Mouse (Mus musculus): ENCODE data around the gene Rhox3g. TPM values are rescaled to one million over a fixed set of nuclear protein-coding genes. Genes with fewer than 3 reads are reported as not detected.
"Not testable (repeated sequence)": the region's sequence is repeated elsewhere in the genome, so short reads cannot be mapped to it uniquely, and the experiment has no call there.

Gene Rhox3g
- polyA plus RNA-seq (2015; fragmentation: Nextera tagmentation; extraction: Ambion mirVana), result not detected in 2 replicates

GRCm38 (mm10) chrX:37628512-37628911, at the start of gene Rhox3g:
Gene Rhox3g, minus strand, starts transcription at chrX:37628612.
- not testable (repeated sequence) for H3K27ac ChIP-seq; H3K4me2 ChIP-seq; H3K4me3 ChIP-seq; H3K9ac ChIP-seq; H3K36me3 ChIP-seq; H3K4me1 ChIP-seq (replicated peaks); H3K27me3 ChIP-seq; H3K9me3 ChIP-seq; ATAC-seq (ENCODE audit: low FRiP score)
- WGBS, result 90% methylated on average over 2 of the region's 2 CpGs

- H3K27me3 ChIP-seq; H3K4me1 ChIP-seq (replicated peaks); H3K27ac ChIP-seq; H3K4me2 ChIP-seq; H3K9me3 ChIP-seq; ATAC-seq (ENCODE audit: low FRiP score); H3K36me3 ChIP-seq; H3K9ac ChIP-seq; H3K4me3 ChIP-seq: not testable (repeated sequence)
- WGBS, result 88% methylated on average over 8 of the region's 8 CpGs
Observed at GRCm38 (mm10) chrX:37673177-37673576, 44.8 kb upstream of the Rhox3g start, which contains the start of gene Rhox2h. Gene Rhox2h, minus strand, starts transcription at chrX:37673277.

- ATAC-seq (ENCODE audit: low FRiP score); H3K9me3 ChIP-seq; H3K4me1 ChIP-seq (replicated peaks); H3K27ac ChIP-seq; H3K4me2 ChIP-seq; H3K9ac ChIP-seq; H3K36me3 ChIP-seq; H3K4me3 ChIP-seq; H3K27me3 ChIP-seq: not testable (repeated sequence)
- 92% methylated on average over 1 of the region's 3 CpGs for WGBS
Observed at GRCm38 (mm10) chrX:37668664-37669063, 40.3 kb upstream of the Rhox3g start, which contains the start of gene Rhox3h. Gene Rhox3h, minus strand, starts transcription at chrX:37668764.

- 93% methylated on average over 18 of the region's 20 CpGs for WGBS
- H3K4me2 ChIP-seq; H3K4me3 ChIP-seq; H3K27ac ChIP-seq; ATAC-seq (ENCODE audit: low FRiP score); H3K36me3 ChIP-seq; H3K27me3 ChIP-seq; H3K9me3 ChIP-seq; H3K4me1 ChIP-seq (replicated peaks); H3K9ac ChIP-seq: not testable (repeated sequence)
Observed at GRCm38 (mm10) chrX:37651227-37651626, 22.8 kb upstream of the Rhox3g start, which contains the start of gene Rhox4g. Gene Rhox4g, minus strand, starts transcription at chrX:37651327.

- H3K9me3 ChIP-seq; H3K9ac ChIP-seq; H3K27me3 ChIP-seq; H3K4me1 ChIP-seq (replicated peaks); H3K36me3 ChIP-seq; H3K27ac ChIP-seq; H3K4me2 ChIP-seq; ATAC-seq (ENCODE audit: low FRiP score); H3K4me3 ChIP-seq: not testable (repeated sequence)
- 91% methylated on average over 6 of the region's 6 CpGs for WGBS
Observed at GRCm38 (mm10) chrX:37643370-37643769, 15.0 kb upstream of the Rhox3g start, which contains the start of gene Rhox2g. Gene Rhox2g, minus strand, starts transcription at chrX:37643470.

GRCm38 (mm10) chrX:37607604-37608003, 20.8 kb downstream of the Rhox3g start, which contains the start of gene Rhox4f:
Gene Rhox4f, minus strand, starts transcription at chrX:37607704.
- not testable (repeated sequence) for H3K4me2 ChIP-seq; H3K4me1 ChIP-seq (replicated peaks); H3K4me3 ChIP-seq; H3K27me3 ChIP-seq; H3K36me3 ChIP-seq; H3K9ac ChIP-seq; H3K27ac ChIP-seq; H3K9me3 ChIP-seq; ATAC-seq (ENCODE audit: low FRiP score)
- WGBS, result 97% methylated on average over 18 of the region's 19 CpGs

GRCm38 (mm10) chrX:37580692-37581091, 47.7 kb downstream of the Rhox3g start, which contains the start of gene Rhox3f:
Gene Rhox3f, plus strand, starts transcription at chrX:37580992.
- H3K9me3 ChIP-seq; H3K27ac ChIP-seq; H3K4me2 ChIP-seq; H3K27me3 ChIP-seq; H3K4me3 ChIP-seq; ATAC-seq (ENCODE audit: low FRiP score); H3K9ac ChIP-seq; H3K36me3 ChIP-seq; H3K4me1 ChIP-seq (replicated peaks): not testable (repeated sequence)

Other genes with a start within 250 kb of the Rhox3g start
- gene Rhox3a2, start 248.6 kb downstream of the Rhox3g start, polyA plus RNA-seq (2015; fragmentation: Nextera tagmentation; extraction: Ambion mirVana), result not detected in 2 replicates
- not detected in 2 replicates for gene Rhox4a2, start 237.8 kb downstream of the Rhox3g start, polyA plus RNA-seq (2015; fragmentation: Nextera tagmentation; extraction: Ambion mirVana)
- not detected in 2 replicates for gene Rhox2b, start 216.5 kb downstream of the Rhox3g start, polyA plus RNA-seq (2015; fragmentation: Nextera tagmentation; extraction: Ambion mirVana)
- gene Rhox4b, start 196.1 kb downstream of the Rhox3g start, polyA plus RNA-seq (2015; fragmentation: Nextera tagmentation; extraction: Ambion mirVana), result not detected in 2 replicates
- 0.94 TPM in 1 of 2 replicates, not detected in the other for gene Rhox2c, start 174.9 kb downstream of the Rhox3g start, polyA plus RNA-seq (2015; fragmentation: Nextera tagmentation; extraction: Ambion mirVana)
- not detected in 2 replicates for gene Rhox3c, start 170.0 kb downstream of the Rhox3g start, polyA plus RNA-seq (2015; fragmentation: Nextera tagmentation; extraction: Ambion mirVana)
- gene Rhox4c, start 148.3 kb downstream of the Rhox3g start, polyA plus RNA-seq (2015; fragmentation: Nextera tagmentation; extraction: Ambion mirVana), result not detected in 2 replicates
- not detected in 2 replicates for gene Rhox2d, start 135.2 kb downstream of the Rhox3g start, polyA plus RNA-seq (2015; fragmentation: Nextera tagmentation; extraction: Ambion mirVana)
- not detected in 2 replicates for gene Rhox4d, start 114.3 kb downstream of the Rhox3g start, polyA plus RNA-seq (2015; fragmentation: Nextera tagmentation; extraction: Ambion mirVana)
- not detected in 2 replicates for gene Rhox2e, start 98.2 kb downstream of the Rhox3g start, polyA plus RNA-seq (2015; fragmentation: Nextera tagmentation; extraction: Ambion mirVana)
- not detected in 2 replicates for gene Rhox3e, start 86.6 kb downstream of the Rhox3g start, polyA plus RNA-seq (2015; fragmentation: Nextera tagmentation; extraction: Ambion mirVana)
- not detected in 2 replicates for gene Rhox4e, start 71.2 kb downstream of the Rhox3g start, polyA plus RNA-seq (2015; fragmentation: Nextera tagmentation; extraction: Ambion mirVana)
- gene Rhox2f, start 57.2 kb downstream of the Rhox3g start, polyA plus RNA-seq (2015; fragmentation: Nextera tagmentation; extraction: Ambion mirVana), result not detected in 2 replicates
- gene Rhox3f, start 47.6 kb downstream of the Rhox3g start, polyA plus RNA-seq (2015; fragmentation: Nextera tagmentation; extraction: Ambion mirVana), result not detected in 2 replicates
- not detected in 2 replicates for gene Rhox4f, start 20.9 kb downstream of the Rhox3g start, polyA plus RNA-seq (2015; fragmentation: Nextera tagmentation; extraction: Ambion mirVana)
- gene Rhox2g, start 14.9 kb upstream of the Rhox3g start, polyA plus RNA-seq (2015; fragmentation: Nextera tagmentation; extraction: Ambion mirVana), result not detected in 2 replicates
- gene Rhox4g, start 22.7 kb upstream of the Rhox3g start, polyA plus RNA-seq (2015; fragmentation: Nextera tagmentation; extraction: Ambion mirVana), result not detected in 2 replicates
- not detected in 2 replicates for gene Rhox3h, start 40.2 kb upstream of the Rhox3g start, polyA plus RNA-seq (2015; fragmentation: Nextera tagmentation; extraction: Ambion mirVana)
- gene Rhox2h, start 44.7 kb upstream of the Rhox3g start, polyA plus RNA-seq (2015; fragmentation: Nextera tagmentation; extraction: Ambion mirVana), result not detected in 2 replicates
- gene Rhox5, start 176.2 kb upstream of the Rhox3g start, polyA plus RNA-seq (2015; fragmentation: Nextera tagmentation; extraction: Ambion mirVana), result 0.36 TPM in 1 of 2 replicates, not detected in the other
- not detected in 2 replicates for gene Rhox6, start 198.3 kb upstream of the Rhox3g start, polyA plus RNA-seq (2015; fragmentation: Nextera tagmentation; extraction: Ambion mirVana)
- not detected in 2 replicates for gene Rhox7a, start 203.1 kb upstream of the Rhox3g start, polyA plus RNA-seq (2015; fragmentation: Nextera tagmentation; extraction: Ambion mirVana)